Comparison of ENCODE assay signal across 14 mouse cellular contexts in genomic region chr7:80918982-80919646, GRCm38 (mm10). TPM values are rescaled to one million over a fixed set of nuclear protein-coding genes. Genes with fewer than 3 reads are reported as not detected.
DNase-seq lines count a peak whose midpoint lies in the region; ATAC-seq lines count a peak whose summit lies in the region.
"Had no signal": no experiment of that assay in that cellular context is flagged by ENCODE, and none has a peak within 500 bp of the region (broad histone marks: within the 10 kb centered on the region; RNA-seq: fewer than 3 reads in every experiment).

No protein-coding gene starts in this region.

- H3K9ac ChIP-seq in liver, embryonic 12.5 days: no peak overlapping the region
- H3K9ac ChIP-seq: heart, embryonic 12.5 days; hindbrain, embryonic 12.5 days had no signal

- DNase-seq in liver: peak; percentile 23
- peak; percentile 44 to 65 for DNase-seq in thymus, postnatal 10 days (ENCODE audit: low spot score in 2 of 2)
- no peak for DNase-seq in lung, postnatal 14 days
- DNase-seq in heart, embryonic 10.5 days (ENCODE audit: low spot score): no peak
- DNase-seq in adrenal gland, postnatal 4 days (ENCODE audit: low spot score in 2 of 2): no peak
- DNase-seq: cerebellum, postnatal 25 days; kidney, postnatal 10 days; lung, adult 2 months; midbrain, embryonic 14.5 days had no signal

- 29% methylated on average over 8 of the region's 8 CpGs for WGBS in liver, embryonic 12.5 days (ENCODE audit: insufficient replicate concordance)
- WGBS in heart, embryonic 10.5 days: 66% methylated on average over 8 of the region's 8 CpGs

- H3K27ac ChIP-seq in liver, embryonic 12.5 days: no peak overlapping the region
- H3K27ac ChIP-seq in heart, embryonic 10.5 days: no peak overlapping the region
- H3K27ac ChIP-seq: hindbrain, embryonic 12.5 days had no signal

- no peak for ATAC-seq in liver, embryonic 12.5 days
- peak; percentile 89 for ATAC-seq in granulocyte monocyte progenitor cell, adult 5-6 weeks (replicated peaks; ENCODE audit: poor library complexity, severe bottlenecking)

- peaks cover 83% of the 10 kb centered on the region for H3K36me3 ChIP-seq in liver, embryonic 12.5 days
- H3K36me3 ChIP-seq in megakaryocyte, embryonic 14.5 days (replicated peaks; ENCODE audit: low read length): peaks cover 87% of the 10 kb centered on the region
- peaks cover 70% of the 10 kb centered on the region for H3K36me3 ChIP-seq in heart, embryonic 10.5 days

- H3K9me3 ChIP-seq in liver, embryonic 12.5 days (replicated peaks): no peaks in the 10 kb centered on the region
- H3K9me3 ChIP-seq in megakaryocyte, embryonic 14.5 days: no peaks in the 10 kb centered on the region
- no peaks in the 10 kb centered on the region for H3K9me3 ChIP-seq in heart, embryonic 10.5 days
- H3K9me3 ChIP-seq: heart, embryonic 12.5 days; hindbrain, embryonic 12.5 days had no signal

- no peak overlapping the region for H3K4me2 ChIP-seq in liver, embryonic 12.5 days
- H3K4me2 ChIP-seq: heart, embryonic 12.5 days; hindbrain, embryonic 12.5 days had no signal

- no peak overlapping the region for H3K4me3 ChIP-seq in liver, embryonic 12.5 days
- H3K4me3 ChIP-seq in megakaryocyte, embryonic 14.5 days (replicated peaks): peak overlapping the region; percentile 85
- no peak overlapping the region for H3K4me3 ChIP-seq in heart, embryonic 10.5 days
- H3K4me3 ChIP-seq: heart, embryonic 12.5 days; hindbrain, embryonic 12.5 days had no signal

- no peaks in the 10 kb centered on the region for H3K27me3 ChIP-seq in liver, embryonic 12.5 days (replicated peaks)
- H3K27me3 ChIP-seq in megakaryocyte, embryonic 14.5 days (replicated peaks): no peaks in the 10 kb centered on the region
- no peaks in the 10 kb centered on the region for H3K27me3 ChIP-seq in heart, embryonic 10.5 days (ENCODE audit: insufficient read depth, poor library complexity, severe bottlenecking)
- H3K27me3 ChIP-seq: hindbrain, embryonic 12.5 days had no signal

- H3K4me1 ChIP-seq in liver, embryonic 12.5 days: peaks cover 14% of the 10 kb centered on the region
- peaks cover 43% of the 10 kb centered on the region for H3K4me1 ChIP-seq in megakaryocyte, embryonic 14.5 days
- no peaks in the 10 kb centered on the region for H3K4me1 ChIP-seq in heart, embryonic 10.5 days
- H3K4me1 ChIP-seq: hindbrain, embryonic 12.5 days had no signal

RNA-seq across cellular contexts. Expression of gene Nmb, which starts 14.2 kb away (rescaled TPM):
- 1.6 and 2.4 TPM in 2 replicates for polyA plus RNA-seq in liver, embryonic 12.5 days (2016; fragmentation: Nextera tagmentation; extraction: Ambion mirVana)
- total RNA-seq in granulocyte monocyte progenitor cell, adult 5-6 weeks (2014; fragmentation: Nextera tagmentation): 5.0 TPM in 1 of 2 replicates, not detected in the other
- total RNA-seq in granulocyte monocyte progenitor cell, adult 5-6 weeks (2017): 1.4 TPM in 1 of 2 replicates, not detected in the other
- polyA plus RNA-seq in megakaryocyte, embryonic 14.5 days (2012; ENCODE audit: insufficient read depth, low replicate concordance): 7.8 TPM in 1 of 2 replicates, not detected in the other
- polyA plus RNA-seq in heart, embryonic 10.5 days (2016; fragmentation: Nextera tagmentation; extraction: Ambion mirVana): 4.9 and 6.5 TPM in 2 replicates
- total RNA-seq in adrenal gland, postnatal 4 days (2021): 1 to 10 TPM; 4.2 to 5.6 TPM

RNA-seq across cellular contexts. Expression of gene Wdr73, which starts 18.0 kb away (rescaled TPM):
- polyA plus RNA-seq in liver, embryonic 12.5 days (2016; fragmentation: Nextera tagmentation; extraction: Ambion mirVana): 29.1 and 30.3 TPM in 2 replicates
- 23.6 and 33.8 TPM in 2 replicates for total RNA-seq in granulocyte monocyte progenitor cell, adult 5-6 weeks (2014; fragmentation: Nextera tagmentation)
- 27.2 and 31.5 TPM in 2 replicates for total RNA-seq in granulocyte monocyte progenitor cell, adult 5-6 weeks (2017)
- polyA plus RNA-seq in megakaryocyte, embryonic 14.5 days (2012; ENCODE audit: insufficient read depth, low replicate concordance): 4.8 and 13.1 TPM in 2 replicates
- polyA plus RNA-seq in heart, embryonic 10.5 days (2016; fragmentation: Nextera tagmentation; extraction: Ambion mirVana): 27.1 and 39.6 TPM in 2 replicates
- total RNA-seq in adrenal gland, postnatal 4 days (2021): 10 to 100 TPM; 27.9 to 29.8 TPM

RNA-seq across cellular contexts. Expression of gene Sec11a, which starts 28.5 kb away (rescaled TPM):
- 123 and 124 TPM in 2 replicates for polyA plus RNA-seq in liver, embryonic 12.5 days (2016; fragmentation: Nextera tagmentation; extraction: Ambion mirVana)
- 144 and 167 TPM in 2 replicates for total RNA-seq in granulocyte monocyte progenitor cell, adult 5-6 weeks (2014; fragmentation: Nextera tagmentation)
- 393 and 465 TPM in 2 replicates for total RNA-seq in granulocyte monocyte progenitor cell, adult 5-6 weeks (2017)
- polyA plus RNA-seq in megakaryocyte, embryonic 14.5 days (2012; ENCODE audit: insufficient read depth, low replicate concordance): 2.2 and 6.9 TPM in 2 replicates
- polyA plus RNA-seq in heart, embryonic 10.5 days (2016; fragmentation: Nextera tagmentation; extraction: Ambion mirVana): 167 and 206 TPM in 2 replicates
- 100 to 1,000 TPM; 114 to 116 TPM for total RNA-seq in adrenal gland, postnatal 4 days (2021)

RNA-seq across cellular contexts. Expression of gene Zscan2, which starts 58.4 kb away (rescaled TPM):
- polyA plus RNA-seq in liver, embryonic 12.5 days (2016; fragmentation: Nextera tagmentation; extraction: Ambion mirVana): 0.23 and 0.58 TPM in 2 replicates
- total RNA-seq in granulocyte monocyte progenitor cell, adult 5-6 weeks (2014; fragmentation: Nextera tagmentation): 5.5 and 6.4 TPM in 2 replicates
- total RNA-seq in granulocyte monocyte progenitor cell, adult 5-6 weeks (2017): 5.6 and 6.9 TPM in 2 replicates
- 3.6 and 5.8 TPM in 2 replicates for polyA plus RNA-seq in megakaryocyte, embryonic 14.5 days (2012; ENCODE audit: insufficient read depth, low replicate concordance)
- 2.3 and 2.5 TPM in 2 replicates for polyA plus RNA-seq in heart, embryonic 10.5 days (2016; fragmentation: Nextera tagmentation; extraction: Ambion mirVana)
- 10 to 100 TPM; 13.4 to 14.2 TPM for total RNA-seq in adrenal gland, postnatal 4 days (2021)

Comparison
In these comparisons a context has a peak if more than half of its experiments do, and no peak if none do; other contexts are left out.
1. DNase-seq: peak in liver (single experiment) and thymus, postnatal 10 days (2 of 2); none in lung, postnatal 14 days (single experiment), heart, embryonic 10.5 days (single experiment) and adrenal gland, postnatal 4 days (0 of 2).
2. RNA of gene Sec11a, which starts 28.5 kb away (polyA plus RNA-seq): 167 to 206 TPM in heart, embryonic 10.5 days and 123 to 124 TPM in liver, embryonic 12.5 days; 2.2 to 6.9 TPM in megakaryocyte, embryonic 14.5 days; every median in the first group is over 10 times any median in the second.